Mouse (Mus musculus) liver, postnatal 0 days (tissue): Measurements from ENCODE around the gene Strada.

Experiments
- CTCF ChIP-seq: sonication (generic); IDR thresholded peaks from 2 replicates; pipeline ENCODE4 v1.5.1; 2016; ENCODE audit warnings: antibody characterized with exemption, low read depth
- EP300 ChIP-seq: IDR thresholded peaks from 2 replicates; pipeline ENCODE4 v1.6.1; 2016; ENCODE audit warnings: antibody characterized with exemption, low read depth, mild to moderate bottlenecking

GRCm38 (mm10) chr11:106175081-106175480 lies 26.9 kb downstream of the Strada start:
- TF ChIP-seq CTCF (no peak), EP300 (no peak)
